Mouse (Mus musculus) lung, postnatal 0 days (tissue): ENCODE results near the gene Thap8. TPM values are rescaled to one million over a fixed set of nuclear protein-coding genes. Genes with fewer than 3 reads are reported as not detected.

Experiments
- ATAC-seq: fragments of 200-750 bp; cut with Nextera tagmentation; 2 replicates; pipeline ENCODE4 v1.8.0; 2017; ENCODE audit warnings: moderate library complexity
- DNase-seq: peaks from one replicate; pipeline ENCODE4 v3.0.0-alpha.2; 2016; ENCODE audit warnings: low spot score
- H3K27ac ChIP-seq: fragments of 300-500 bp; sonication (generic); 2 replicates; pipeline ENCODE4 v1.5.1; 2014; ENCODE audit warnings: antibody characterized with exemption, mild to moderate bottlenecking, low read length, mixed read lengths
- H3K27me3 ChIP-seq: fragments of 300-500 bp; sonication (generic); replicated peaks from 2 replicates; pipeline ENCODE4 v1.6.1; 2014; ENCODE audit warnings: low read length, mixed read lengths; ENCODE audit not compliant: insufficient read depth
- H3K36me3 ChIP-seq: fragments of 300-500 bp; sonication (generic); 2 replicates; pipeline ENCODE4 v1.6.1; 2014; ENCODE audit warnings: low read length, mixed read lengths; ENCODE audit not compliant: insufficient read depth
- H3K4me1 ChIP-seq: fragments of 300-500 bp; sonication (generic); 2 replicates; pipeline ENCODE4 v1.6.1; 2014; ENCODE audit warnings: antibody characterized with exemption, low read depth, low read length, mixed read lengths; ENCODE audit not compliant: insufficient read depth
- H3K4me2 ChIP-seq: fragments of 300-500 bp; sonication (generic); replicated peaks from 2 replicates; pipeline ENCODE4 v1.6.1; 2014; ENCODE audit warnings: low read depth, mild to moderate bottlenecking, low read length, moderate library complexity, mixed read lengths
- H3K4me3 ChIP-seq: fragments of 300-500 bp; sonication (generic); 2 replicates; pipeline ENCODE4 v1.5.1; 2014; ENCODE audit warnings: low read depth, low read length
- H3K9ac ChIP-seq: fragments of 300-500 bp; sonication (generic); replicated peaks from 2 replicates; pipeline ENCODE4 v1.6.1; 2014; ENCODE audit warnings: low read depth, mild to moderate bottlenecking
- H3K9me3 ChIP-seq: fragments of 300-500 bp; sonication (generic); 2 replicates; pipeline ENCODE4 v1.6.1; 2016; ENCODE audit warnings: low read length, mixed read lengths
- CTCF ChIP-seq: IDR thresholded peaks from 2 replicates; pipeline ENCODE4 v1.5.1; 2016; ENCODE audit warnings: antibody characterized with exemption, mild to moderate bottlenecking
- EP300 ChIP-seq: IDR thresholded peaks from 2 replicates; pipeline ENCODE4 v1.6.1; 2016; ENCODE audit warnings: antibody characterized with exemption, mild to moderate bottlenecking, control low read depth
- WGBS: fragments of 180-500 bp; shearing (Covaris S2); extraction: QIAGEN DNeasy Blood & Tissue Kit; methylation state at CpG from one replicate; pipeline ENCODE4 v1.1.7; 2014; 5-methylcytosine and 5-hydroxymethylcytosine counted together
- polyA plus RNA-seq: library from polyadenylated mRNA; unstranded; fragments of >200 nt; fragmentation: Nextera tagmentation; extraction: Ambion mirVana; gene quantifications from 2 replicates; pipeline ENCODE4 v1.2.1, GENCODE M21; 2015

Thap8 gene
- polyA plus RNA-seq, 1 experiment from 2014 or later = 0.81 TPM

DNA sequence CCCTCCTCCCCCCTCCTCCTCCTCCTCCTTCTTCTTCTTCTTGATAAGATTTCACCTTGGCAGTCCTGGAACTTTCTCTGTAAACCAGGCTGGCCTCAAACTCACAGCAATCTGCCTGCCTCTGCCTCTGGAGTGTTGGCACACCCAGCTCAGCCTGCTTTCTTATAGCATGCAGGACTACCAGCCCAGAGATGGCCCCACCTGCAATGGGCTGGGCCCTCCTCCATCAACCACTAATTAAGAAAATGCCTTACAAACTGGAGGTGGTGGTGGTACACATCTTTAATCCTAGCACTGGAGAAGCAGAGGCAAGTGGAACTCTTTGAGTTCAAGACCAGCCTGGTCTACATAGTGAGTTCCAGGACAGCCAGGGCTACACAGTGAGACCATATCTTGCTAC is 46.5 kb downstream of the Thap8 start:
- no peak for ATAC-seq
- Histone ChIP-seq H3K4me1 (no peaks in the 10 kb centered on the region), H3K4me2 (no peak overlapping the region), H3K27me3 (no peaks in the 10 kb centered on the region), H3K9ac (no peak overlapping the region), H3K36me3 (no peaks in the 10 kb centered on the region), H3K4me3 (no peak overlapping the region), H3K27ac (no peak overlapping the region), H3K9me3 (no peaks in the 10 kb centered on the region; the same call in 1 of the 2 replicates)
- TF ChIP-seq CTCF = no peak
- no peak for TF ChIP-seq EP300
- no peak for DNase-seq

DNA sequence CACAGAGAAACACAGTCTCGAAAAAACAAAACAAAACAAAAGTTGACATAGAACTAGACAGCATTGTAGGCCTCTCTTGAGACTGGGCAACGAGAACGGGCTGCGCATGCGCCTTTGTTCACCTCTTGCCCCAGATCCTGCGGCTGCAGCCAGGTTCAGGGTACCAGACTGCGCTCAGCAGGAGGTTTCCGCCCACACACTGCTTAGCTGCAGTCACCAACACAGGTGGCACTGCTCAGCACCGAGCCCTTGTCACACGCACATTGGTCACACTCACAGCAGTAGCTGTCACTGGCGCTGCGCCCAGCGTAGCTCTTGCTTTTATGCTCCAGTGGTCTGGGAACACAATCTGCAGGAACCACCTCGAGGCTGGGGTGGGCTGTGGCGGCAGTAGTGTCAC is 47.2 kb downstream of the Thap8 start:
- TF ChIP-seq EP300 = no peak
- TF ChIP-seq CTCF = no peak
- peak; percentile 47 for ATAC-seq
- no peak overlapping the region for H3K9ac ChIP-seq
- no peaks in the 10 kb centered on the region; the same call in 1 of the 2 replicates for H3K9me3 ChIP-seq
- H3K27me3 ChIP-seq = no peaks in the 10 kb centered on the region
- H3K4me1 ChIP-seq = no peaks in the 10 kb centered on the region; the same call in 1 of the 2 replicates
- H3K4me2 ChIP-seq = no peak overlapping the region
- H3K4me3 ChIP-seq = no peak overlapping the region
- no peaks in the 10 kb centered on the region for H3K36me3 ChIP-seq
- WGBS = 38% methylated on average over 15 of the region's 15 CpGs
- H3K27ac ChIP-seq = peak overlapping the region; percentile 68; the same call in 1 of the 2 replicates
- peak; percentile 75 for DNase-seq

DNA sequence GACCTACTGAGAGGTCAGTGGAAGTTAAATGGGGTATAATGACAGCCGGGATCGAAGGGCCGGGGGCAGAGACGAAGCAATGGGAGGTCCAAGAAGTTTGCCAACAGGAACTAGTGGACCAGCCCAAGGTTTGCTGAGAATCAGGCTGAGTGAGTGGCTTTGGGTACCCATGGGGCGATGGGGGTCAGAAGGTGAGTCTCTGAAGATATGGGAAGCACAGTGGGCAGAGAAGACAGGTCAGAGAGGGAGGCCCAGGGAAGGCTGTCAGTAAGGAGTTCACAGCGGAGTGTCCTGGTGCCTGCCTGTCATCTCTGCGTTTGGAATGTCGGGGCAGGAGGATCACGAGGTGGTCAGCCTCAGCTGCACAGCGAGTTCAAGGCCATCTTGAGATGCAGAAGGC is 48.5 kb downstream of the Thap8 start:
- TF ChIP-seq EP300 = no peak
- TF ChIP-seq CTCF = no peak
- ATAC-seq = no peak
- no peak overlapping the region for H3K4me2 ChIP-seq
- 56% methylated on average over 10 of the region's 10 CpGs for WGBS
- H3K27ac ChIP-seq = no peak overlapping the region
- H3K9me3 ChIP-seq = no peaks in the 10 kb centered on the region; the same call in 1 of the 2 replicates
- no peak overlapping the region for H3K9ac ChIP-seq
- H3K4me3 ChIP-seq = no peak overlapping the region
- H3K27me3 ChIP-seq = no peaks in the 10 kb centered on the region
- DNase-seq = no peak
- H3K36me3 ChIP-seq = no peaks in the 10 kb centered on the region
- peaks cover 10% of the 10 kb centered on the region for H3K4me1 ChIP-seq

DNA sequence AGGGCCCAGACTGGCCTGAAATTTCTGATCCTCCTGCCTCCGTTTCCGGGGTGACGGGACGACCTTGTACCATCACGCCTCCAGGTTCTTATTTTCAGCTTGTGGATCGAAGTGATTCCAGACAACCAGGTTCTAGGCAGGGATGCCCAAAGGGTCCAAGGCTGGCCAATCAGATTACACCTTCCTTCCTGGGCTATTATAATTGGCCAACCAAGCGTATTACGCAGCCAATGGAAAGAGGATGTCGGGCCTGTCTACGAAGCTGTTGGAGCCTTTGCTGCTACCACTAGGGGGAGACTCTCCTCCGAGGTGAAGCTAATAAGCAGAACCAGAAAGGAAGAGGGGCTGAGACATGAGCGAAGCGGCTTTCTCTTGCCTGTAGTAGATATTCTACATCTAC is 52.0 kb downstream of the Thap8 start:
- Histone ChIP-seq H3K9me3 (no peaks in the 10 kb centered on the region), H3K4me1 (peaks cover 14% of the 10 kb centered on the region), H3K4me3 (no peak overlapping the region), H3K36me3 (no peaks in the 10 kb centered on the region), H3K27me3 (no peaks in the 10 kb centered on the region), H3K27ac (no peak overlapping the region), H3K4me2 (no peak overlapping the region), H3K9ac (no peak overlapping the region)
- TF ChIP-seq CTCF = peak; percentile 91
- TF ChIP-seq EP300 = no peak
- ATAC-seq (peak; percentile 81), DNase-seq (peak; percentile 92)
- WGBS = 13% methylated on average over 13 of the region's 13 CpGs

DNA sequence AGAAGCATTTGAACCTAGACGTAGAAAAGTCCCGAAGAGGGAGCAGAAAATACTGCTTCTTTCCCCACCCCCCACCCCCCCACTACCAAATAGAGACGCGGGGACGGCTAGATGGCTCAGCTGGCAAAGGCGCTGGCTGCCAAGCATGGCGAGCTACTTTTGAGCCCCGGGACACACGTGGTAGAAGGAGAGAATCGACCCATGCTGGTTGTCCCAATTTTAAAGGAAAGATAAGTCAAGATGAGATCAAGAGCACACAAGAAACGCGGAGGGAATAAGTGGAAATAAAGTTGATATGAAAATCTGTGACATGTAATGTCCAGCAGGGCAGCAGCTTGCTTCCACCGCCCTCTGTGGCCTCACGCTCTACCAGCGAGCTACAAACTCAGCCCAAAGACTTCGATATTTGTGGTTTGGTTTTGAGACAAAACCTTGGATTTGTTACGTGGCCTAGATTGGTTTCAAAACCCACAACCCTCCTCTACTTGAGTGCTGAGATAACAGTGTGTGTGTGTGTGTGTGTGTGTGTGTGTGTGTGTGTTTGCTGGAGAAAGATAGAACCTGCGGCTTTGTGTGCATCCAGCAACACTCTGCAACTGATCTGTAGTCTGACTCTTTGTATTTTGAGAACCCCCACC is 52.8 kb downstream of the Thap8 start:
- H3K27ac ChIP-seq = no peak overlapping the region
- H3K4me2 ChIP-seq = no peak overlapping the region
- H3K9ac ChIP-seq = no peak overlapping the region
- no peak for TF ChIP-seq EP300
- no peak for TF ChIP-seq CTCF
- ATAC-seq (no peak), DNase-seq (no peak)
- 50% methylated on average over 18 of the region's 18 CpGs for WGBS
- no peaks in the 10 kb centered on the region for H3K36me3 ChIP-seq
- no peak overlapping the region for H3K4me3 ChIP-seq
- H3K9me3 ChIP-seq = no peaks in the 10 kb centered on the region
- H3K4me1 ChIP-seq = peaks cover 14% of the 10 kb centered on the region
- no peaks in the 10 kb centered on the region for H3K27me3 ChIP-seq

DNA sequence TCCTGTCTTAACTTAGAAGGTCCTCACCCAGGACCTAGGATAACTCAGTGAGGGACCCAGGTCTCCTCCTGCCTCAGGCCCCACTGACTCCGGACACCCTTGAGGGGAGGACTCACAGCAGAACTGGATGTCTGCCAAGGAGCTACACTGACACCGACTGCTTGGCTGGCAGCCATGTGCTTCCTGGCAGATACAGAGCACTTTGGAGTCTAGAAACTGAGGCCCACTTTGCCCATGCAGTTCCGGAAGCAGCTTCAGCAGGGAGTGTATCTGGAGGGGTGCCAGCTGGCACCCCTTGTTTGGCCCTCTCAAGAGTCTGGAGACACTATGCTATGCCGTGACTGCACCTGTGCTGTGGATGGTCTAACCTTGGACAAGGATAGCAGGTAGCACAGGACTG is 53.5 kb downstream of the Thap8 start:
- H3K9me3 ChIP-seq = no peaks in the 10 kb centered on the region
- no peak overlapping the region for H3K4me2 ChIP-seq
- no peak overlapping the region for H3K27ac ChIP-seq
- 2% methylated on average over 4 of the region's 4 CpGs for WGBS
- peak; percentile 81 for DNase-seq
- H3K9ac ChIP-seq = no peak overlapping the region
- H3K4me3 ChIP-seq = no peak overlapping the region
- no peak for TF ChIP-seq EP300
- peaks cover 14% of the 10 kb centered on the region for H3K4me1 ChIP-seq
- H3K27me3 ChIP-seq = no peaks in the 10 kb centered on the region
- peak; percentile 35 for ATAC-seq
- H3K36me3 ChIP-seq = no peaks in the 10 kb centered on the region

DNA sequence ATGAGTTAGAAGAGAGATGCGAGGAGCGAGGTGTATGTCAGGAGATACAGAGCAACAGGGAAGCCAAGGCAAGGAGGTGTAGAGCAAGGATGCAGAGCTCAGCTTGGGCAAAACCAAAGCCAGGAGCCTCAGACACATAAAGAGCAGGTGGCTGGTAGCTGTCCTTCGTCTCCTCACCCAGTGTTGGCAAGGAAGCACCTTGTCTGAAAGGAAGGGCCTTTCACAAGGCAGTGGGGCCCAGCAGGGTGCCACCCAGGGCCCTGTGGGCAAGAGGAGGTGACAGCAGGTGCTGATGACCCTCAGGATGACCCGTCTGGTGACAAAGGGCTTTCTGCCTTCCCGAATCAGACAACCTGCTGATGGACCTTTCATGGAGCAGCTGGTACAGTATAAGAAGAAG is 54.7 kb downstream of the Thap8 start:
- ATAC-seq = no peak
- Histone ChIP-seq H3K9ac (no peak overlapping the region), H3K27ac (no peak overlapping the region), H3K4me3 (no peak overlapping the region), H3K36me3 (no peaks in the 10 kb centered on the region), H3K27me3 (no peaks in the 10 kb centered on the region), H3K9me3 (no peaks in the 10 kb centered on the region), H3K4me2 (no peak overlapping the region), H3K4me1 (peaks cover 14% of the 10 kb centered on the region)
- TF ChIP-seq CTCF = no peak
- no peak for TF ChIP-seq EP300
- no peak for DNase-seq
- WGBS = 66% methylated on average over 5 of the region's 5 CpGs
